Comparison of ENCODE assay signal across 8 mouse cellular contexts in genomic region chr4:136021549-136022047, GRCm38 (mm10). TPM values are rescaled to one million over a fixed set of nuclear protein-coding genes. Genes with fewer than 3 reads are reported as not detected.
DNase-seq lines count a peak whose midpoint lies in the region; ATAC-seq and TF ChIP-seq lines count a peak whose summit lies in the region.

Gene Eloa, minus strand, starts transcription at chr4:136021763.

- TF ChIP-seq POLR2A in cortical plate, adult 2 months (IDR thresholded peaks at IDR 0.05; ENCODE audit: extremely low read depth, insufficient read depth, low read length), result peak; percentile 76

- peak within 1 kb of the TSS; percentile 87 for H3K4me3 ChIP-seq in cortical plate, adult 2 months (ENCODE audit: insufficient read depth, low read length)
- H3K4me3 ChIP-seq in megakaryocyte, embryonic 14.5 days (replicated peaks), result peak within 1 kb of the TSS; percentile 96

- DNase-seq in gastrocnemius, adult 8-10 months (ENCODE audit: low spot score in 2 of 2), result peak; percentile 100
- peak; percentile 91 for DNase-seq in hindlimb bud, embryonic 11.5 days (ENCODE audit: extremely low spot score, low read depth, low spot score)
- peak; percentile 98 to 99 for DNase-seq in left cerebral cortex, adult 8-10 months (ENCODE audit: low spot score in 2 of 2)
- DNase-seq in right cerebral cortex, postnatal 10 days (ENCODE audit: low spot score in 2 of 2), result peak; percentile 100
- DNase-seq in urinary bladder, postnatal 25 days (ENCODE audit: low spot score), result peak; percentile 100

- TF ChIP-seq CTCF in cortical plate, adult 2 months (IDR thresholded peaks at IDR 0.05; ENCODE audit: extremely low read depth, insufficient read depth, low read length), result no peak

- H3K27ac ChIP-seq in cortical plate, adult 2 months (ENCODE audit: insufficient read depth, low read length), result no peak within 1 kb of the TSS

- H3K9me3 ChIP-seq in megakaryocyte, embryonic 14.5 days, result no peaks in the 10 kb centered on the region

- peak; percentile 99 for ATAC-seq in activated CD4-positive, CD25-positive, alpha-beta regulatory T cell, adult 4 months

- peaks cover 15% of the 10 kb centered on the region for H3K36me3 ChIP-seq in megakaryocyte, embryonic 14.5 days (replicated peaks; ENCODE audit: low read length)

- H3K27me3 ChIP-seq in megakaryocyte, embryonic 14.5 days (replicated peaks), result no peaks in the 10 kb centered on the region

- H3K4me1 ChIP-seq in cortical plate, adult 2 months (ENCODE audit: control insufficient read depth, insufficient read depth, low read length), result no peaks in the 10 kb centered on the region
- H3K4me1 ChIP-seq in megakaryocyte, embryonic 14.5 days, result peaks cover 41% of the 10 kb centered on the region

RNA-seq across cellular contexts. Expression of gene Eloa, which starts in this region (rescaled TPM):
- polyA plus RNA-seq in activated CD4-positive, CD25-positive, alpha-beta regulatory T cell, adult 4 months (2017; shearing (Covaris generic)), result 10 to 100 TPM; 50.0 to 57.9 TPM
- 16.5 and 16.8 TPM in 2 replicates for polyA plus RNA-seq in cortical plate, adult 2 months (2012; rRNA removed)
- 10 to 100 TPM; 56.6 to 70.4 (median 62.9) TPM for total RNA-seq in gastrocnemius, adult 8-10 months (2022)
- 10 to 100 TPM; 28.3 to 29.0 (median 28.6) TPM for total RNA-seq in left cerebral cortex, adult 8-10 months (2022)
- 3.7 and 4.5 TPM in 2 replicates for polyA plus RNA-seq in megakaryocyte, embryonic 14.5 days (2012; ENCODE audit: insufficient read depth, low replicate concordance)
